Mouse (Mus musculus) midbrain, embryonic 12.5 days (tissue): Measurements from ENCODE around the gene Spata18. TPM values are rescaled to one million over a fixed set of nuclear protein-coding genes. Genes with fewer than 3 reads are reported as not detected.

Experiments
- ATAC-seq: fragments of 200-750 bp; cut with Nextera tagmentation; 2 replicates; pipeline ENCODE4 v1.8.0; 2017; ENCODE audit warnings: low read depth, moderate TSS enrichment, moderate library complexity; ENCODE audit not compliant: low FRiP score
- H3K27ac ChIP-seq: fragments of 300-500 bp; sonication (generic); replicated peaks from 2 replicates; pipeline ENCODE4 v1.5.1; 2016; ENCODE audit warnings: mild to moderate bottlenecking
- H3K27me3 ChIP-seq: fragments of 300-500 bp; sonication (generic); 2 replicates; pipeline ENCODE4 v1.6.1; 2016; ENCODE audit warnings: mild to moderate bottlenecking
- H3K36me3 ChIP-seq: fragments of 300-500 bp; sonication (generic); 2 replicates; pipeline ENCODE4 v1.6.1; 2016
- H3K4me1 ChIP-seq: fragments of 300-500 bp; sonication (generic); 2 replicates; pipeline ENCODE4 v1.6.1; 2016
- H3K4me2 ChIP-seq: fragments of 300-500 bp; sonication (generic); replicated peaks from 2 replicates; pipeline ENCODE4 v1.6.1; 2016; ENCODE audit warnings: mild to moderate bottlenecking, moderate library complexity
- H3K4me3 ChIP-seq: fragments of 300-500 bp; sonication (generic); 2 replicates; pipeline ENCODE4 v1.5.1; 2016; ENCODE audit warnings: mild to moderate bottlenecking
- H3K9ac ChIP-seq: fragments of 300-500 bp; sonication (generic); replicated peaks from 2 replicates; pipeline ENCODE4 v1.6.1; 2016; ENCODE audit warnings: mild to moderate bottlenecking, moderate library complexity
- H3K9me3 ChIP-seq: fragments of 300-500 bp; sonication (generic); 2 replicates; pipeline ENCODE4 v1.6.1; 2016; ENCODE audit warnings: mild to moderate bottlenecking
- WGBS: fragments of 180-500 bp; shearing (Covaris S2); methylation state at CpG from one replicate; pipeline ENCODE4 v1.1.7; 2016; 5-methylcytosine and 5-hydroxymethylcytosine counted together
- polyA plus RNA-seq: library from polyadenylated mRNA; unstranded; fragments of >200 nt; fragmentation: Nextera tagmentation; extraction: Ambion mirVana; gene quantifications from 2 replicates; pipeline ENCODE4 v1.2.1, GENCODE M21; 2016

Spata18 gene
- polyA plus RNA-seq, 1 experiment from 2014 or later: 0.14 TPM

DNA sequence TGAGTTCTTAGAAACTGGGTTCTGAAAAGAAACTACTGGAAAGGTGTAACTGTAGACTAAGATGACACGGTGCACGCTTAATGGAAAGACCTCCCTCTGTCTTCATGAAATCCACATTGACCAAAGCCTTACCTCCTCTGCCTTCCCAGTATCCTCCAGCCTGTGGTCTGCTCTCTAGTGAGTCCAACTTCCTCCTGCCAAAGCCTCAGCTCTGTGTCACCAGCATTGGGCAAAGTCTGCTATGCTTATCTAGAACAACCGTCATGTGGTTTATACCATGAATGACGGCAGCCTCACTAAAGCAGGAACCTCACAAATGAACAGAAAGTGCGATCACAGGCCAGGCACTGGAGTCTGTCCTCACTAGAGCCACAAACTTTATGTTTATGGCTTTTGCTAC, 21.0 kb upstream of the Spata18 start:
- H3K9ac ChIP-seq: no peak overlapping the region
- no peak overlapping the region for H3K4me2 ChIP-seq
- H3K36me3 ChIP-seq: peaks cover 14% of the 10 kb centered on the region
- no peak for ATAC-seq
- H3K9me3 ChIP-seq: no peaks in the 10 kb centered on the region
- 82% methylated on average over 5 of the region's 5 CpGs for WGBS
- peaks cover 6% of the 10 kb centered on the region; the same call in 1 of the 2 replicates for H3K4me1 ChIP-seq
- H3K4me3 ChIP-seq: no peak overlapping the region
- H3K27ac ChIP-seq: no peak overlapping the region
- H3K27me3 ChIP-seq: no peaks in the 10 kb centered on the region

DNA sequence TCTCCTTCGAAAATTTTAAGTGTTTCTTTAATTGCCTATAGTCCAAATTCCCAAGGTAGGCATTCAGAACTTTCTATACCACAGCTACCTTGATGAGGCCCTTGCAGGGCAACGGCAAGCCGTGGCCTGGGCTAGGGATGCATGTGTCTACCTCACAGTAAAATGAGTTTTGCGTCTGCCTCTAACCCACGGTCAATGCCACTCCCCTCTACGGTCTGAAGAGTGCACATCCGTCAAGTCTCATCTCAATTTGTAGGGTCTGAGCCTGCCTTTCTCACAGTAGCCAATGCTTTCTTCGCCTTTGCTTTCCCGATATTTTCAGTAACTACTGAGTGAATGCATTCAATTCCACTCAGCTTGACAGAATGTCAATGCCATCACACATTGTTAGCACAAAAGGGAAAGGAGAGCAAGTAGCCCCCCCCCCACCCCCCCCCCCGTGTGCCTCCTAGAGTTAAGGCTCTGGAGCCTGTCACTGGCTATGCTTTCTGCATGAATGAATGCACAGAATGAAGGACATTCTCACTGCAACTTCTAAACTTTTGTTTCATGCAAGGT, 20.1 kb upstream of the Spata18 start:
- H3K36me3 ChIP-seq: peaks cover 20% of the 10 kb centered on the region
- no peaks in the 10 kb centered on the region for H3K9me3 ChIP-seq
- no peak for ATAC-seq
- H3K4me3 ChIP-seq: no peak overlapping the region
- no peak overlapping the region for H3K27ac ChIP-seq
- peaks cover 6% of the 10 kb centered on the region; the same call in 1 of the 2 replicates for H3K4me1 ChIP-seq
- H3K9ac ChIP-seq: no peak overlapping the region
- no peaks in the 10 kb centered on the region for H3K27me3 ChIP-seq
- 46% methylated on average over 10 of the region's 10 CpGs for WGBS
- H3K4me2 ChIP-seq: no peak overlapping the region

DNA sequence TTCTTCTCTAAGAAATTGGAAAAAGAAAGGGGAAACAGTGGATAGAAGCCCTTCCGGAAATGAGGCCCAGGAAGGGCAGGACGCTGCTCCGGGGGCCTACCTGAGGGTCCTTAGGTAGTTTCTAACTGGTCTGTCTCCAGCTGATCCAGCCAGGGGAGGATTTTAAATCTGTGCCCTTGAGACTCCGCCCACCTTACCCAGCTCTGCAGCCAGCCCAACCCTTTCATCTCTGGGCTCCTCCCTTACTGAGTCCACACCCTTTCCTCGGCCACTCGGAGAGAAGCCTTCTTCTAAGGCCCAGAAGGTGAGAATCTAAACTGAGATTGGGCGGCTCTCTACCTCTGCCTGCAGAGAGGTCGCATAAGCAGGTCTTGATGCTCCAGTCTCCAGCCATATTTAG, 18.9 kb upstream of the Spata18 start, which contains the start of gene Lrrc66:
Lrrc66 (minus strand) TSS at position 236 of the 400 bp plus-strand sequence.
- Histone ChIP-seq H3K27me3 (no peaks in the 10 kb centered on the region), H3K9ac (no peak within 1 kb of the TSS), H3K4me3 (no peak within 1 kb of the TSS), H3K4me2 (no peak within 1 kb of the TSS), H3K4me1 (peaks cover 7% of the 10 kb centered on the region; the same call in 1 of the 2 replicates), H3K9me3 (no peaks in the 10 kb centered on the region), H3K36me3 (peaks cover 28% of the 10 kb centered on the region), H3K27ac (no peak within 1 kb of the TSS)
- no peak for ATAC-seq
- 73% methylated on average over 8 of the region's 8 CpGs for WGBS

DNA sequence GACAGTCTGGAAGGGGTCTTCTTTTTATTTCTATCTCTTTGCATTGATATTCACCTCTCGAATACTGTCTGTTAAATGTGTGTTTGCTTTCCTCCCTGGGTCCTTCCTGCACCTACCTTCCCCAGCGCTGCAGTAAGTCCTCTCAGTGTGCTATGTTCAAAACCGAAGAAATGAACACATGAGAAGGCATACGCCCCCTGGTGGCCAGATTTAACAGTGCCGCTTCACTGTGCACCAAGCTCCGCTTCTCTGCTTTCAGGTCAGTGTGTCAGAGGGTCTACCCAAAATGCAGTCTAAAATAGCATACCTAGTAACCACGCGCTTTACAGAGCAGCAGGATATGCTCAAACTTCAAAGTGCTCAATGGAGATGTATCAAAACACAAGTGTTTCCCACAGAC, 18.0 kb upstream of the Spata18 start:
- 56% methylated on average over 8 of the region's 8 CpGs for WGBS
- H3K9ac ChIP-seq: no peak overlapping the region
- peaks cover 29% of the 10 kb centered on the region for H3K36me3 ChIP-seq
- H3K4me2 ChIP-seq: no peak overlapping the region
- H3K27me3 ChIP-seq: no peaks in the 10 kb centered on the region
- no peak overlapping the region for H3K4me3 ChIP-seq
- no peak overlapping the region for H3K27ac ChIP-seq
- H3K4me1 ChIP-seq: peaks cover 9% of the 10 kb centered on the region; the same call in 1 of the 2 replicates
- H3K9me3 ChIP-seq: no peaks in the 10 kb centered on the region
- no peak for ATAC-seq

DNA sequence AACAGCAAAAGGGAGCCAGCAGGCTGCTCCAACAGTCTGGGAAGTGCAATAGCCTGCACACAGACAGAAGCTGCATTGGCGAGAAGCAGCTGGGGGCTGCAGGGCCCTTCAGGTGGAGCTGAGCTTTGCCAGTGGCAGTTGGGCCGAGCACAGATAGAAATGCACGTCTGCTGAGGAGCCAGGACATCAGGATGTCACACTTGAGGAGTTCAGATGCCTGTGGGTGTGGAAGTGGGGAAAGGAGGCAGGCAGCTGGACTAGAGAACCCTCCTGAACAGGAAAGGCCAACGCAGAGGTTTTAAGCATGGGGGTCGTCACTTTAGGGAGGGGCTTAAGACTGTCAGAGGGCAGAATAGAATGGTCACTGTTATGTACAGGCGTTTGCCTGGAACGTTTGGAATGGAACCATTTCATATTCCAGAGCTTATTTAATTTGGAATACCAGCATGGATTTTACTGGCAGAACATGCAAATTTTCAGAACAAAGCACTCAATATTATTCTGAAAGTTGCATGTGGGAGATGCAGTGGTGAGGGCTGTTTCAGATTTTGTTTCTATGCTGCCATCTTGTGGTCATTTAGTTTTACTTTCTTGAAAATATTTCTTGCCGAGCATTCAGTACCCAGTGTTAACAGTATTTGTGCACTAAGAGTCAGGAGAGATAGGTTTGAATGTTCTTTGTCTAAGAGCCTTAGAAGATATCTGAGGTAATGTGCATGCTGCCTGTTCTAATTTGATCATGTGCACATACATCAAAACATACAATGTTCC, 13.7 kb upstream of the Spata18 start:
- Histone ChIP-seq H3K4me1 (peaks cover 3% of the 10 kb centered on the region; the same call in 1 of the 2 replicates), H3K36me3 (peaks cover 38% of the 10 kb centered on the region), H3K4me2 (no peak overlapping the region), H3K27ac (no peak overlapping the region), H3K9ac (no peak overlapping the region; the same call in 1 of the 2 replicates), H3K27me3 (no peaks in the 10 kb centered on the region), H3K4me3 (no peak overlapping the region), H3K9me3 (no peaks in the 10 kb centered on the region)
- 49% methylated on average over 8 of the region's 8 CpGs for WGBS
- ATAC-seq: peak; percentile 70; the same call in 1 of the 2 replicates

DNA sequence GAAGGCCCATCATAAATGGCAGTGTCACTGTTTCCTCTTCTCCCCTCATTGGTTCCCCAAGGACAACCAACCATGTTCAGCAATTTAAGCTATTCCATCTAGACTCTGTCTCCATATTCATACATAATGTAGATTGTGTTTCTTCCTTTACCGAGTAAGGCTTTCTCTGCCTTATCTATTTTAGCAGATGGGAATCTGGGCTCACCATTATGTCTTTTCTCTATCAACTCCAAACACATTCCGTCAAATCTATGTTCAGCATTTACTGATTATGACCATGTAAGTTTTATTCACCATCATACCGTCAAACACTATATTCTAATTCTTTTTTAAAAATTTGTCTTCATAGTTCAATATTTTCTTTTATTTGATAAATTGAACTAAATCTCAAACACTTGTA, 10.1 kb upstream of the Spata18 start:
- H3K9ac ChIP-seq: no peak overlapping the region
- H3K27me3 ChIP-seq: peaks cover 2% of the 10 kb centered on the region; the same call in 1 of the 2 replicates
- no peak overlapping the region for H3K4me3 ChIP-seq
- H3K9me3 ChIP-seq: no peaks in the 10 kb centered on the region
- no peak overlapping the region for H3K27ac ChIP-seq
- WGBS: 89% methylated on average over 3 of the region's 3 CpGs
- no peak overlapping the region for H3K4me2 ChIP-seq
- ATAC-seq: no peak
- peaks cover 3% of the 10 kb centered on the region; the same call in 1 of the 2 replicates for H3K4me1 ChIP-seq
- H3K36me3 ChIP-seq: peaks cover 22% of the 10 kb centered on the region; the same call in 1 of the 2 replicates

DNA sequence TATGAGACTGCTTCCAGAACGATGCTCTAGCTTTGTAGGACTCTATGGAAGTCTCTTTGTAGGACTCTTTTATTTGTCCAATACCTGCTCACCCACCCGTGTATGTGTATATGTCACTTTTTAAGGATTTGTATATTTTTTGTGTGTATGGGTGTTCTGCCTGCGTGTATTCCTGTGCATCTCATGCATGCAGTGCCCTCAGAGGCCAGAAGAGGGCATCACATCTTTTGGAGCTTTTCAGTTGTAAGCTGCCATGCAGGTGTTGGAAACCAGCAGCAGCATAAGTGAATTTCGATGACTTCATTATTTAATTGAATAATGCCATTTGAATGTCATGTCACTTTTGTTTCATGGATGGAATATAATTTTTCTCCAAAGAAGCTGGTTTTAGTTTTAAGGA, 9.1 kb upstream of the Spata18 start:
- Histone ChIP-seq H3K27me3 (peaks cover 5% of the 10 kb centered on the region; the same call in 1 of the 2 replicates), H3K4me3 (no peak overlapping the region), H3K4me1 (peaks cover 3% of the 10 kb centered on the region; the same call in 1 of the 2 replicates), H3K9ac (no peak overlapping the region), H3K4me2 (no peak overlapping the region), H3K9me3 (no peaks in the 10 kb centered on the region), H3K36me3 (peaks cover 17% of the 10 kb centered on the region; the same call in 1 of the 2 replicates), H3K27ac (no peak overlapping the region)
- no peak for ATAC-seq
- WGBS: 78% methylated on average over 4 of the region's 4 CpGs

DNA sequence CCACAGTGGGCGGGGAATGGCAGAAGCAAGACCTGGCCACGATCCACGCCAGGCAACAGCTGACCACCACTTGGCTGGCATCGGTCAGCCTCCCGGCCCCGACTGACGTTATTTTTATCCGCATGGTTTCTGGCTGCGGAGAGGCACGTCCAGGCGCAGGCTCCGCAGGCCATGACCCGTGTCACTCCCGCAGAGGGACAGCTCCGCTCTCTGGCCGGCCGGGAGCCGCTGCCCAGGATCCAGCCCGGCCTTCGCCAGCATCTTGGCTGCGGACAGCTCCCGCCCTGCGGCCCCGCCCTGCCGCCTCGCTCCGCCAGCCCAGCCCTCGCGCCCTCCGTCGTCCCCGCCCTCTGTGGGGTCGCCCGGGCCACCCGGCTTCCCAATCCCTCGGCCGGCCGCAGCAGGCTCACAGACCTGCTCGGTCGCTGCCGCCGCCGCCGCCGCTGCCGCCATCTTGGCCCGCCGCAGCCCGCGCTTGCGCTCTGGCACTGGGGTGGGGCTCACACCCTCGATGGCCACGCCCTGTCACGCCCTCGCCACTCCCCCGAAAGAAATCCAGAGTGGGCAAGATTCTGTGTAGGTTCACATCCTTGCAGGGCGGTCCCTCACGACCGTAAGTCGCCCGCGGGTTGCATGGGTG, 3.8 kb upstream of the Spata18 start, which contains the start of gene Sgcb:
Sgcb (minus strand) TSS at position 530 of the 640 bp plus-strand sequence.
- H3K27ac ChIP-seq: peak within 1 kb of the TSS; percentile 56; the same call in 1 of the 2 replicates

DNA sequence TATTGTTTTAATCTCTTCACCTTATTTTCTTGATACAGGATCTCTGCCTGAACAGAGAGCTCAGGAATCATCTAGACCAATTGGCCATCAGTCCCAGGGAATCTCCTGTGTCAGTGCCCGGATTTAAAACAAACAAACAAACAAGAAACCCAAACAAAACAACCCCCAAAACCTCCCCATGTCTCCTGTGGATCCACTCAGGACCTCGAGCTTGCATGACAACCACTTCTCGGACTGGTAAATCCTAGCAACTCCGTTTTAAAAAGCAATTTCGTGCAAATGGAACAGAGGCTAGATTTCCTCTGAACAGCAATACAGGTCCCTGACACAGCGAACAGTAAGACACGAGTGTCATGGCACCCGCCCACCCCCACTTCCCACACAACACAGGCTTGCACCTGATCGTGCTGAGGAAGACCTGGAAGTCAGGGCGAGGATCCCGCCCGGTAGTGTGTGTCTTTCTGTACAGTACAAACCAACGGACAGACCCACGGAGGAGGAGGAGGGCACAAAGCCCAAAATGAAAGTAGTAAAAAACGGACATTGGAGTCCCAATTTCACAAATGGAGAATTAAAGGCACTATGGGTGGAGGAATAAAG, 714 bp upstream of the Spata18 start:
- under 1% methylated on average over 15 of the region's 15 CpGs for WGBS
- no peak overlapping the region for H3K27ac ChIP-seq
- no peaks in the 10 kb centered on the region for H3K9me3 ChIP-seq
- H3K4me2 ChIP-seq: peak overlapping the region; percentile 87
- peak overlapping the region; percentile 50 for H3K4me3 ChIP-seq
- H3K27me3 ChIP-seq: peaks cover 64% of the 10 kb centered on the region
- peak overlapping the region; percentile 50; the same call in 1 of the 2 replicates for H3K9ac ChIP-seq
- peaks cover 25% of the 10 kb centered on the region for H3K4me1 ChIP-seq
- ATAC-seq: no peak
- H3K36me3 ChIP-seq: no peaks in the 10 kb centered on the region

More for the DNA sequence above, 3.8 kb upstream of the Spata18 start, which contains the start of gene Sgcb:
- peak; percentile 88 for ATAC-seq
- H3K9ac ChIP-seq: peak within 1 kb of the TSS; percentile 84
- no peaks in the 10 kb centered on the region for H3K9me3 ChIP-seq
- peaks cover 53% of the 10 kb centered on the region for H3K27me3 ChIP-seq
- WGBS: under 1% methylated on average over 40 of the region's 62 CpGs
- peaks cover 4% of the 10 kb centered on the region; the same call in 1 of the 2 replicates for H3K36me3 ChIP-seq
- H3K4me1 ChIP-seq: peaks cover 25% of the 10 kb centered on the region
- peak within 1 kb of the TSS; percentile 76 for H3K4me2 ChIP-seq
- peak within 1 kb of the TSS; percentile 92 for H3K4me3 ChIP-seq

DNA sequence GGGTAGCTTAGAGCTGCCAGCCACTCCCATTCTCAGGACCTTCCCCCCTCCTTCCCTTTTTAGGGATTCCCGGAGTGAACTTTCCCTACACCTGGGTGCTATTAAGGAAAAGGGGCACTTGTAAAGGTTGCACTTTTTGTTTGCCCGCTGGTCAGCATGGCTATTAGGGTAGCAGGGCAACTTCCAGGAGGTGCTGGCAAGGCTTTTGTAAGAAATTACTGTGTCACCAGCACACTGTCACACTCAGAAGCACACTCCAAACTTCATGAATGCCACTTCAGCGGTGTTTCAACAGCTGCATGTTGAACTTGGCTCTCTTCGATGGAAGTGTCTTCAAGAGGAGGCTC, 649 bp downstream of the Spata18 start:
- peaks cover 59% of the 10 kb centered on the region for H3K27me3 ChIP-seq
- H3K36me3 ChIP-seq: no peaks in the 10 kb centered on the region
- H3K9me3 ChIP-seq: no peaks in the 10 kb centered on the region
- H3K9ac ChIP-seq: peak overlapping the region; percentile 50; the same call in 1 of the 2 replicates
- no peak overlapping the region for H3K27ac ChIP-seq
- H3K4me3 ChIP-seq: peak overlapping the region; percentile 50
- WGBS: 2% methylated on average over 4 of the region's 4 CpGs
- H3K4me1 ChIP-seq: peaks cover 25% of the 10 kb centered on the region
- H3K4me2 ChIP-seq: peak overlapping the region; percentile 87
- no peak for ATAC-seq

DNA sequence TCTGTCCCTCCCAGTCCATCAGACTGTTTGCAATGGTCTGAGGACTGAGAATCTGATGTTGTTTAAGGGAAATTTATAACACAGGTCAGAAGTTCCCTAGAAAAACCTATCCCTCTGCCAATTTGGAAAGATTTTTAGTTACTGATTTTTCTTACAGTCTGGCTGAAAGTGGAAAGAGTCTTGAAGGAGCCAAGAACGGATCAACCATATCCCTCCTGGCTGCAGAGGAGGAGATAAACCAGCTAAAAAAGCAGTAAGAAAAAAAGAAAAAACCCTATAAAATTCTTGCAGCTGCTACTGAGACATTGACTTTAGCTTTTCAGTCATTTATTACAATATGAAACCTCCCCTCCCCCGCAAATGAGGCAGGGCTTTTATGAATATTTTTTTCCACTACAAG, 15.5 kb downstream of the Spata18 start:
- no peak for ATAC-seq
- Histone ChIP-seq H3K36me3 (no peaks in the 10 kb centered on the region), H3K4me2 (no peak overlapping the region), H3K4me1 (no peaks in the 10 kb centered on the region), H3K27me3 (peaks cover 11% of the 10 kb centered on the region; the same call in 1 of the 2 replicates), H3K9ac (no peak overlapping the region), H3K27ac (no peak overlapping the region), H3K9me3 (no peaks in the 10 kb centered on the region), H3K4me3 (no peak overlapping the region)
- WGBS: 93% methylated on average over 2 of the region's 2 CpGs
